Mouse (Mus musculus): ENCODE measurements around the gene Ccdc90b. TPM values are rescaled to one million over a fixed set of nuclear protein-coding genes. Genes with fewer than 3 reads are reported as not detected.

The Ccdc90b gene
- polyA plus RNA-seq, 1 experiment = 6.3 TPM

DNA sequence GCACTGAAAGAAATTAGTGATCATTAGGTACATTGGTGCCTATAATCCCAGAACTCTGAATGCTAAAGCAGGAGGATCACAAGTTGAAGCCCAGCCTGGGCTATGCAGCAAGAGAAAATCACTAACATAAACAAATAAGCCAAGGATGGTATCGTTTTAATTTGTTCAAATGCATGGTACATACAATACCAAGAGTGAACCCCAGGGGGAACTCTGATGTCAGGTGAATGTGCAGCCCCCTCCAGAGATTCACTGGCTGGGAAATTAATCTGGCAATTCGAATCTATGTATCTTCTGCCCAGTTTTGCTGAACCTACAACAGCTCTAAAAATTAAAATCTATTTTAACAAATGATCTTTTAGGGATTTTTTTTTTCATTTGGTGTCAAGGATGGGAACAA is 63.5 kb downstream of the Ccdc90b start:
- H3K4me1 ChIP-seq (ENCODE audit: control insufficient read depth, insufficient read depth, low read length) = no peaks in the 10 kb centered on the region
- no peak for TF ChIP-seq CTCF (IDR thresholded peaks at IDR 0.05; ENCODE audit: control insufficient read depth, insufficient read depth, low read length)
- 33% methylated on average over 2 of the region's 2 CpGs for WGBS
- no peak overlapping the region for H3K27ac ChIP-seq (ENCODE audit: control insufficient read depth, insufficient read depth, low read depth, low read length, poor library complexity)
- no peak overlapping the region for H3K4me3 ChIP-seq (replicated peaks; ENCODE audit: control insufficient read depth, low read depth, low read length)

DNA sequence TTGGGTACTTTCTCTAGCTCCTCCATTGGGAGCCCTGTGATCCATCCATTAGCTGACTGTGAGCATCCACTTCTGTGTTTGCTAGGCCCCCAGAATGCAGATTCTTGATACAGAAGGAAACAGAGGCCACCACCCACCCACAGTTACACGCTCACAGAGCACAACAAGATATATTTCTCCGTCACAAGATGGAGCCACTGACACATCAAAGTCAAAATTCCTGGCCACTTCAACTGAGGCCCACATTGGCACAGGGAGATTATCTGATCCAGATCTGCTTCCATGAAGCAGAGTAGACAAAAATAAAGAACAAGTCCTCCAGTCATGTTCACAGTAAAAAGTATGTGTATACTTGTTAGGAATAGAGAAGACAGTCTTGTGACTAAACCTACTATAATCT is 69.2 kb downstream of the Ccdc90b start:
- Histone ChIP-seq H3K4me1 (ENCODE audit: control insufficient read depth, insufficient read depth, low read length) (no peaks in the 10 kb centered on the region), H3K4me3 (replicated peaks; ENCODE audit: control insufficient read depth, low read depth, low read length) (no peak overlapping the region), H3K27ac (ENCODE audit: control insufficient read depth, insufficient read depth, low read depth, low read length, poor library complexity) (no peak overlapping the region)
- TF ChIP-seq CTCF (IDR thresholded peaks at IDR 0.05; ENCODE audit: control insufficient read depth, insufficient read depth, low read length) = no peak
- 38% methylated on average over 2 of the region's 2 CpGs for WGBS

Other genes with a start within 250 kb of the Ccdc90b start
- gene Ankrd42, start 76.0 kb downstream of the Ccdc90b start, polyA plus RNA-seq (2011; ENCODE audit: insufficient read depth, insufficient read length, low replicate concordance, missing spikeins) = 0.95 TPM in 1 of 2 replicates, not detected in the other
- 22.2 and 42.1 TPM in 2 replicates for gene Pcf11, start 108.8 kb downstream of the Ccdc90b start, polyA plus RNA-seq (2011; ENCODE audit: insufficient read depth, insufficient read length, low replicate concordance, missing spikeins)
- 6.8 and 6.9 TPM in 2 replicates for gene Rab30, start 180.5 kb downstream of the Ccdc90b start, polyA plus RNA-seq (2011; ENCODE audit: insufficient read depth, insufficient read length, low replicate concordance, missing spikeins)